Mouse (Mus musculus) brown adipose tissue, adult 24 weeks (tissue): ENCODE measurements around the gene Agk. TPM values are rescaled to one million over a fixed set of nuclear protein-coding genes. Genes with fewer than 3 reads are reported as not detected.

ENCODE experiments used
- H3K27ac ChIP-seq: fragments of 200-500 bp; replicated peaks from 2 replicates; pipeline ENCODE4 v1.5.1; 2012; ENCODE audit warnings: low read depth, mild to moderate bottlenecking, low read length
- H3K4me1 ChIP-seq: fragments of 200-500 bp; 2 replicates; pipeline ENCODE4 v1.6.1; 2012; ENCODE audit warnings: low read length, mixed read lengths; ENCODE audit not compliant: control insufficient read depth, insufficient read depth, insufficient read length
- H3K4me3 ChIP-seq: fragments of 200-500 bp; 2 replicates; pipeline ENCODE4 v1.5.1; 2012; ENCODE audit warnings: low read depth, mild to moderate bottlenecking, low read length, moderate library complexity; ENCODE audit not compliant: insufficient read depth
- polyA plus RNA-seq: library from polyadenylated mRNA; stranded (reverse); fragments of >200 nt; gene quantifications from 2 replicates; pipeline ENCODE4 v1.2.4, GENCODE M21; 2012; ENCODE audit not compliant: missing spikeins, insufficient read depth, insufficient read length

Agk gene
- polyA plus RNA-seq, 1 experiment: 13.4 TPM

GRCm38 (mm10) chr6:40429521-40429931 lies 104.6 kb downstream of the Agk start:
- no peak overlapping the region for H3K4me3 ChIP-seq
- H3K4me1 ChIP-seq: no peaks in the 10 kb centered on the region
- H3K27ac ChIP-seq: no peak overlapping the region

- no peak overlapping the region for H3K4me3 ChIP-seq
- no peak overlapping the region for H3K27ac ChIP-seq
- H3K4me1 ChIP-seq: no peaks in the 10 kb centered on the region
These were observed 105.3 kb downstream of the Agk start for GRCm38 (mm10) chr6:40430251-40430650.

- no peak overlapping the region for H3K4me3 ChIP-seq
- H3K27ac ChIP-seq: no peak overlapping the region
- H3K4me1 ChIP-seq: no peaks in the 10 kb centered on the region
These were observed 105.9 kb downstream of the Agk start for GRCm38 (mm10) chr6:40430878-40431277.

- Histone ChIP-seq H3K27ac (no peak overlapping the region), H3K4me1 (no peaks in the 10 kb centered on the region), H3K4me3 (no peak overlapping the region)
These were observed 106.4 kb downstream of the Agk start for GRCm38 (mm10) chr6:40431356-40431755.

- Histone ChIP-seq H3K27ac (no peak overlapping the region), H3K4me1 (no peaks in the 10 kb centered on the region), H3K4me3 (no peak overlapping the region)
These were observed 106.8 kb downstream of the Agk start for GRCm38 (mm10) chr6:40431812-40432211.

GRCm38 (mm10) chr6:40432346-40433275 lies 107.6 kb downstream of the Agk start:
- Histone ChIP-seq H3K4me3 (no peak overlapping the region), H3K27ac (no peak overlapping the region)

GRCm38 (mm10) chr6:40434697-40435096 lies 109.7 kb downstream of the Agk start:
- no peak overlapping the region for H3K27ac ChIP-seq
- H3K4me3 ChIP-seq: peak overlapping the region; percentile 99

More at GRCm38 (mm10) chr6:40432346-40433275, 107.6 kb downstream of the Agk start:
- H3K4me1 ChIP-seq: no peaks in the 10 kb centered on the region

GRCm38 (mm10) chr6:40435151-40436046 lies 110.4 kb downstream of the Agk start:
- H3K27ac ChIP-seq: no peak overlapping the region
- no peaks in the 10 kb centered on the region for H3K4me1 ChIP-seq
- H3K4me3 ChIP-seq: peak overlapping the region; percentile 99

More at GRCm38 (mm10) chr6:40434697-40435096, 109.7 kb downstream of the Agk start:
- H3K4me1 ChIP-seq: no peaks in the 10 kb centered on the region

- no peak within 1 kb of the TSS for H3K27ac ChIP-seq
- H3K4me1 ChIP-seq: no peaks in the 10 kb centered on the region
- H3K4me3 ChIP-seq: peak within 1 kb of the TSS; percentile 99
These were observed 111.1 kb downstream of the Agk start, which contains the start of gene E330009J07Rik for GRCm38 (mm10) chr6:40436047-40436483. Gene E330009J07Rik (minus strand): TSS chr6:40436135.

- Histone ChIP-seq H3K4me3 (no peak within 1 kb of the TSS), H3K27ac (no peak within 1 kb of the TSS), H3K4me1 (no peaks in the 10 kb centered on the region)
These were observed 114.0 kb downstream of the Agk start, which contains the start of gene Wee2 for GRCm38 (mm10) chr6:40438936-40439335. Gene Wee2 (plus strand): TSS chr6:40439088.

GRCm38 (mm10) chr6:40439731-40440130 lies 114.8 kb downstream of the Agk start:
- Histone ChIP-seq H3K4me1 (no peaks in the 10 kb centered on the region), H3K4me3 (no peak overlapping the region), H3K27ac (no peak overlapping the region)

- H3K4me3 ChIP-seq: no peak overlapping the region
These were observed 116.3 kb downstream of the Agk start for GRCm38 (mm10) chr6:40441276-40441675.

GRCm38 (mm10) chr6:40441755-40442154 lies 116.8 kb downstream of the Agk start:
- H3K27ac ChIP-seq: no peak overlapping the region
- no peak overlapping the region for H3K4me3 ChIP-seq
- H3K4me1 ChIP-seq: no peaks in the 10 kb centered on the region

More at GRCm38 (mm10) chr6:40441276-40441675, 116.3 kb downstream of the Agk start:
- H3K27ac ChIP-seq: no peak overlapping the region
- no peaks in the 10 kb centered on the region for H3K4me1 ChIP-seq

- H3K27ac ChIP-seq: no peak overlapping the region
- H3K4me1 ChIP-seq: no peaks in the 10 kb centered on the region
- H3K4me3 ChIP-seq: no peak overlapping the region
These were observed 118.4 kb downstream of the Agk start for GRCm38 (mm10) chr6:40443281-40443928.
